Mouse (Mus musculus) testis, postnatal 10 days (tissue): ENCODE data around the gene Sbpl.
"Not testable (repeated sequence)": the region's sequence is repeated elsewhere in the genome, so short reads cannot be mapped to it uniquely, and the experiment has no call there.

Source experiments
- DNase-seq: peaks from one replicate; pipeline ENCODE4 v3.0.0; 2021; ENCODE audit warnings: low spot score

Gene Sbpl

DNA sequence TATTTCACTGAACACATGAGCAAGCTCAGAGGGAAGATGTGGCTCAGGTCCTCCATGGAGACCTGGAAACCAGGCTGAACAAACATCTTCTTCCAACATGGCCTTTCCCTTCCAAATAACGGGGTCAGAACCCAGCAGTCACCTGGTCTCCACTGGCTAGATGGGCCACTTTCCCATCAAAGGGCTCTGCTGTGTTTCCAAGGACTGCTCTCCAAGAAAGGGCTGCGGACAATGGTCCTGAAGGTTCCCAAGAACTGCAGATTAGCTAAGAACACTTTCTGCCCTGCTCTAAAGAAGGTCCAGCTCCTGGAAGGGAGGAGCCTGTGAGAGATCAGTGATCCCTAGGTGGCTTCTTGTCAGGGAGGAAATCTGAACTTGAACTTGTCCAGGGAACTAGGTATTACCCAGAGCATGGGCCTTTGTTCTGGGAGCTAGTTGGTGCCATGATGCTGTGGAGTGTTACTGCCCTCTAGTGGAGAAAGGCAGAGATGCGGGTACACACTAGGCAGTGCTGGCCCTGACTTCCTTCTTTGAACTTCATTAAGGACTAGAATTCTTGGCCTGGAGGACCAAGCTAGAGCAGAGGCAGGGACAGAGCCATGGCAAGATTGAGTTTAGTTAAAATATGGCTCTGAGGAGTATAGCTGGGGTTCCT, 5.1 kb upstream of the Sbpl start:
- peak; percentile 84 for DNase-seq

GRCm38 (mm10) chr17:23950828-23951227, 4.2 kb downstream of the Sbpl start:
- DNase-seq, result not testable (repeated sequence)

DNA sequence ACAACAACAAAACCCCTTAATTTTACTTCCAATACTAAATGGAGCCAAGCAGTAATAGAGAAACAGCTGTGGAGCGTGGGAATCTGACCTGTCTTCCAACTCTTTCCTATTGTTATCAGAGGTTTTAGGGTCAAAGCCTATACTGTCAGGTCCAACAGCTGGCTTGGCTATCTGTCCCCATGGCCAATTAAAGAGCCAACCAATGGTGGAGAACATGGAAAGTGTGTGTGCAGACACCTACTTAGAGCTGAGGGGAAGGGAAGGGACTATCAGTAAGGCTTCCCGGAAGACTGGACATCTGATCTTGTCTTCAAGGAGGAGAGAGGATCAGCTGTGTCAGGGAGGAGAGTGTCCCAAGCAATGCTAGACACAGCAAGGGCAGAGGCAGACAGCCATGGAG, 6.0 kb downstream of the Sbpl start:
- no peak for DNase-seq

DNA sequence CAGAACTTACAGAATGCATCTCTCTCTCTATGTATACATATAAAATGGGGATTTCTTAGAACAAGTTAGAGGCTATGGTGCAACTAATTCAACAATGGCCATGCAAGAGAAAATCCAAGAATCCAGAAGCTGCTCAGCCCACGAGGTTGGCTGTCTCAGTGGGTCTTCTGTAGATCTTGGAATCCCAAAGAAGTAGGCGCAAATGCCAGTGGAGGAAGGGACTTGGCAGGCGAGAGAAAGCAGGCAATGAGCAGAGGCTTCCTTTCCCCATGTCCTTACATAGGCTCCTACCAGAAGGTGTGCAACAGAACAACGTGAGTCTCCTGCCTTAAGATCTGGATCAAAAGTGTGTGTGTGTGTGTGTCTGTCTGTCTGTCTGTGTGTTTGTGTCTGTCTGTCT, 7.6 kb downstream of the Sbpl start:
- DNase-seq, result not testable (repeated sequence)

GRCm38 (mm10) chr17:23941372-23941771, 13.7 kb downstream of the Sbpl start, which contains the start of gene Sbp:
Gene Sbp (plus strand): TSS chr17:23941672.
- no peak for DNase-seq

GRCm38 (mm10) chr17:23931157-23931556, 23.9 kb downstream of the Sbpl start:
- DNase-seq, result no peak

DNA sequence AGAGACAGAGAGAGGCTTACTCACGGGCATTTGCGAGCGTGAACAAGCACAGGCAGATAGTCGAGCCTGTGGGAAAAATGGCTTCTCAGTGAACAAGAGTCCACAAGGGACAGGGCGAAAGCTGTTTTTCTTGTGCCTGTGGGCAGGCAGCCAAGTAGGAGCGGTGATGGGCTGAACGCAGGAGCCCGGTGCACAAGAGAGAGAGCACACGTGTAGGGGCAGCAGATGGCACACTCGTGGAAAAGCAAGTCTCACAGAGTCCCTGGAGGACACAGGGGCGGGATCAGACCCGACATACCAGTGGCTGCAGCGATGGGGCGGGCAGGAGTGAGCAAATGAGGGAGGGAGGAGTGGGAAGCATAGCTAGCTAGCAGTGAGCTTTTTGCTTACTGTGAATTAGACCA, 30.0 kb downstream of the Sbpl start:
- DNase-seq, result peak; percentile 85

- DNase-seq, result peak; percentile 90
Measured at GRCm38 (mm10) chr17:23924531-23925007, 30.5 kb downstream of the Sbpl start.

- not testable (repeated sequence) for DNase-seq
Measured at GRCm38 (mm10) chr17:23917158-23917557, 37.9 kb downstream of the Sbpl start, which contains the start of gene Dcpp3. Gene Dcpp3 (plus strand): TSS chr17:23917458.
